Mouse (Mus musculus) liver, postnatal 0 days (tissue): ENCODE results near the gene Akap7. TPM values are rescaled to one million over a fixed set of nuclear protein-coding genes. Genes with fewer than 3 reads are reported as not detected.
"Not testable (repeated sequence)": the region's sequence is repeated elsewhere in the genome, so short reads cannot be mapped to it uniquely, and the experiment has no call there.

Experiments used
- ATAC-seq: fragments of 200-750 bp; cut with Nextera tagmentation; 2 replicates; pipeline ENCODE4 v1.8.0; 2017; ENCODE audit warnings: mild to moderate bottlenecking, moderate library complexity
- DNase-seq: peaks from one replicate; pipeline ENCODE4 v3.0.0-alpha.2; 2016
- H3K27ac ChIP-seq: fragments of 300-500 bp; sonication (generic); 2 replicates; pipeline ENCODE4 v1.5.1; 2014; ENCODE audit warnings: antibody characterized with exemption, moderate library complexity, mild to moderate bottlenecking, low read depth
- H3K27me3 ChIP-seq: fragments of 300-500 bp; sonication (generic); 2 replicates; pipeline ENCODE4 v1.6.1; 2014; ENCODE audit warnings: low read length, control low read depth, mixed read lengths; ENCODE audit not compliant: insufficient read depth
- H3K36me3 ChIP-seq: fragments of 300-500 bp; sonication (generic); replicated peaks from 2 replicates; pipeline ENCODE4 v1.6.1; 2014; ENCODE audit warnings: mild to moderate bottlenecking, control low read depth, low read length, moderate library complexity, mixed read lengths; ENCODE audit not compliant: insufficient read depth
- H3K4me1 ChIP-seq: fragments of 300-500 bp; sonication (generic); 2 replicates; pipeline ENCODE4 v1.6.1; 2014; ENCODE audit warnings: antibody characterized with exemption, mild to moderate bottlenecking, control low read depth; ENCODE audit not compliant: insufficient read depth
- H3K4me2 ChIP-seq: fragments of 300-500 bp; sonication (generic); 2 replicates; pipeline ENCODE4 v1.6.1; 2014; ENCODE audit warnings: low read depth, mild to moderate bottlenecking, low read length, moderate library complexity, mixed read lengths
- H3K4me3 ChIP-seq: fragments of 300-500 bp; sonication (generic); 2 replicates; pipeline ENCODE4 v1.5.1; 2014; ENCODE audit warnings: low read depth, low read length
- H3K9ac ChIP-seq: fragments of 300-500 bp; sonication (generic); replicated peaks from 2 replicates; pipeline ENCODE4 v1.6.1; 2014; ENCODE audit warnings: mild to moderate bottlenecking, moderate library complexity
- H3K9me3 ChIP-seq: fragments of 300-500 bp; sonication (generic); 2 replicates; pipeline ENCODE4 v1.6.1; 2016; ENCODE audit warnings: mild to moderate bottlenecking, control low read depth, low read length, mixed read lengths
- CTCF ChIP-seq: sonication (generic); IDR thresholded peaks from 2 replicates; pipeline ENCODE4 v1.5.1; 2016; ENCODE audit warnings: antibody characterized with exemption, low read depth
- EP300 ChIP-seq: IDR thresholded peaks from 2 replicates; pipeline ENCODE4 v1.6.1; 2016; ENCODE audit warnings: antibody characterized with exemption, low read depth, mild to moderate bottlenecking
- WGBS: fragments of 180-500 bp; shearing (Covaris S2); extraction: QIAGEN DNeasy Blood & Tissue Kit; methylation state at CpG from one replicate; pipeline ENCODE4 v1.1.7; 2014; ENCODE audit not compliant: insufficient replicate concordance; 5-methylcytosine and 5-hydroxymethylcytosine counted together
- polyA plus RNA-seq: library from polyadenylated mRNA; unstranded; fragments of >200 nt; fragmentation: Nextera tagmentation; extraction: Ambion mirVana; gene quantifications from 2 replicates; pipeline ENCODE4 v1.2.1, GENCODE M21; 2015

Akap7 gene
- polyA plus RNA-seq, 1 experiment from 2014 or later, result 15.9 TPM

DNA sequence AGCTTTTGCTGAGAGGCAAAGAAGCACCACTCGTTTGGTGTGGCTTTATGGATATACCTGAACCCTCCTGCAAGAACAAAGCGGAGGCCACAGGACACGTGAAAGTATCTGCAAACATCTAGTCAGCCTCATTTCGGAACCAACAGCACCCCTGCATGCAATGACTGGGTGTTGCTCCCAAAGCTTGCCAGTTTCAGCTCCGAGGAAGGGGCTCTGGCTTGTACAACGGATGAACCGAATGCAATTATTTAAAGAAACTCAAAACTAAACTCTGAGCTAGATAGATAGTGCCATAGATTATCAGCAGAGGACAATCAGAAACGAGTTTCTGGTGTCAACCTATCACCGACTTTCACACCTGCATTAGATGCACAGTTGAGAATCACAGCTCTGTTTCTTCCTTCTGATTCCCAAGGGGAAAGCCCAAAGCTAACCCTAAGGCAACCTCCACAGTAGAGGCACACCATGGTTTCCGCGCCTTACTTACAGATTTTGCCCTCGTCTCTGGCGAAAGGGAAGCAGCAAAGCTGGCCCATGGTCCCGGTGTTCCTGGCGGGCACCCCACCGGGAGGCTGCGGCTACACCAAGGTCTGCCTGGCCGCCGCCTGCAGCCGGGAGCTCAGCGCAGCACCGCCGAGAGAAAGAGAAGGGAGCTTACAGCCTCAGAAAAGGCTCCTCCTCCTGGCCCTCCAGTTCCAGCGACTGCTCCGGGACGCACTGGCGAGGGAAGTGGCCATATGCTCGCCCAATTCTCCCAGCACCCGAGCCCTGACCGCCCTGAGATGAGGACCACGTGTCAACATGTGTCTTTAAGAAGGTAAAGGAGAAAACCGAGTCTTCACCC is 107.9 kb downstream of the Akap7 start:
- no peak overlapping the region for H3K27ac ChIP-seq
- H3K4me1 ChIP-seq, result peaks cover 5% of the 10 kb centered on the region; the same call in 1 of the 2 replicates
- H3K27me3 ChIP-seq, result no peaks in the 10 kb centered on the region
- H3K4me3 ChIP-seq, result peak overlapping the region; percentile 39
- 16% methylated on average over 29 of the region's 32 CpGs for WGBS
- H3K36me3 ChIP-seq, result no peaks in the 10 kb centered on the region
- peak overlapping the region; percentile 75 for H3K4me2 ChIP-seq
- H3K9me3 ChIP-seq, result no peaks in the 10 kb centered on the region
- ATAC-seq (no peak), DNase-seq (peak; percentile 41)
- peak overlapping the region; percentile 59; the same call in 1 of the 2 replicates for H3K9ac ChIP-seq
- no peak for TF ChIP-seq CTCF
- no peak for TF ChIP-seq EP300

DNA sequence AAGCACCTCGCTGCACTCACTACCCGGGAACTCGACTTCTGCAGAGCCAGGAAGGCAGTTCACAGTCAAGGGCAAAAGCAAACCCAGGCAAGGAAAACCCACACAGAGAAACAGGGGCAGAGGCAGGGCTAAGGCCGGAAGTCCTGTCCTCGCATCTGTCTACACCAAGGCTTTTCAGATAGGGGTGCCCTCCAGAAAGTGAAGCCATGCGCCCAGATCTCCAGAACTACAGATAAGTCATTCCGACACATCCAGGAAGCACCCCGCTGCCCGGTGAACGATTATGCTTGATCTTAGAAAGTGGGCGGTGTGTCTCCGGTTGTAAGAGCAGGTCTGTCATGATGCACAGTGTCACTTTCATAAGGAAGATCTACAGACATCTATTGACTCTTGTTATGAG is 109.1 kb downstream of the Akap7 start:
- Histone ChIP-seq H3K4me2 (no peak overlapping the region), H3K27me3 (no peaks in the 10 kb centered on the region), H3K4me1 (peaks cover 5% of the 10 kb centered on the region; the same call in 1 of the 2 replicates), H3K36me3 (no peaks in the 10 kb centered on the region), H3K27ac (no peak overlapping the region), H3K4me3 (no peak overlapping the region), H3K9me3 (no peaks in the 10 kb centered on the region), H3K9ac (no peak overlapping the region)
- no peak for DNase-seq
- TF ChIP-seq CTCF (no peak), EP300 (no peak)
- whole genome bisulfite sequencing, result 64% methylated on average over 12 of the region's 12 CpGs
- no peak for ATAC-seq

DNA sequence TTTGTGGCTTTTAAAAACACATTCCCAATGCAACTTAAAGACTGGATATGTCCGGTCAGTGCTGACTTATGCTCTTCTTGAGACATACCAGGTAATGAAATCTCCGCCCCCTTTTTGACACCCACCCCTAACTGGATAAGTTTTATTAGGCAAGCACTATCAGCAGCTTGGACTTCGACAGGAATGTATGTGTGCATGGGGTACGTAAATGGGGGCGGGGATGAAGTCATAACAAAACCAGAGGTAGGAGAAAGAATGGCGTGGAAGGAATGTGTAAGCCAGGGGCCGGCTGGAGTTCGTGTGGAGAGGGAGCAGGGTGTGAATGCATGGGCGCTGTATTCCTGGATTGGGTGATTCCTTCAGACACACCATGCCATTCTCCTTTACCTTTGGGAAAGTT is 109.6 kb downstream of the Akap7 start:
- Histone ChIP-seq H3K9ac (no peak overlapping the region), H3K4me2 (no peak overlapping the region), H3K27ac (no peak overlapping the region), H3K27me3 (no peaks in the 10 kb centered on the region), H3K4me3 (no peak overlapping the region), H3K9me3 (no peaks in the 10 kb centered on the region), H3K36me3 (no peaks in the 10 kb centered on the region), H3K4me1 (peaks cover 5% of the 10 kb centered on the region; the same call in 1 of the 2 replicates)
- no peak for DNase-seq
- TF ChIP-seq EP300, result no peak
- TF ChIP-seq CTCF, result no peak
- no peak for ATAC-seq
- WGBS, result 76% methylated on average over 9 of the region's 9 CpGs

DNA sequence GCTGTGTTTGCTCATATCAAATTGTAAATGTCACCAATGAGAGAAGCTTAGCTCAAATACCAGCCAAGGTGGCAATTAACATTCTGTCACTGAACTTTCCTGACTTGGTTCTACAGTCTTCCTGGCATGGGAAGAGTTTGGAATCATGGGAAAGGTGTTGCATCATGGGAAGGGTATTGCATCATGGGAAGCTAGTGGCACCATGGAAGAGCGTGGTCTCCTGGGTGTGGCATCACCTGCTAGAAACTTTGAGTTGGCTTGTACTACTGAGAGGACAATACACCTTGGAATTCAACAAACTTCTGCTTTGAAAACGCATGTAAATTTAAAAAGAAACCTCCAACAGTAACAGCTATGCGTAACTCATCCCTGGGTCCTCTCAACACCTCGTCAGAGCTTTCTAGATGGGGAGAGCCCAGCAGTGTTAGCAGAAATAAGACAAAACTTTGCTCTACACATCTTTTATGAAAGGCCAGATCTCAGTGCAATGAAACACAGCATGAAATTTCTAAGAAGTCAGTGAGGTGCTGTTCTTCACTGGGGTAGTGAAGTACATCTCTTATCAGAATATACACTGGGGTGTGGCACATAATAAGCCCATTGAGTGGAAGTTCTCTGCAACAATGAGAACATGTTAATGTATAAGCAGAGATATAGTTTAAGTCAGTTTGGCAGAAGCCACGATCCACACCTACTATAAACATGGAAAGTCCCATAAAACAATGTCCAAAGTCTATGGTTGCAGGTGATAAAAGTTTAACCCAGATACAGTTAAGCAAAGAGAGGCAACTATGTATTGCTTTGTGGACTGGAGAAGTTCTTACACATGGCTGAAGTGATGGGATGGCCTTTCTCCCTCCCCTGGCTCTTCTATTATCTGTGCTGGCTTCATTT is 115.2 kb downstream of the Akap7 start:
- no peaks in the 10 kb centered on the region for H3K36me3 ChIP-seq
- H3K27me3 ChIP-seq, result no peaks in the 10 kb centered on the region
- 67% methylated on average over 5 of the region's 5 CpGs for WGBS

DNA sequence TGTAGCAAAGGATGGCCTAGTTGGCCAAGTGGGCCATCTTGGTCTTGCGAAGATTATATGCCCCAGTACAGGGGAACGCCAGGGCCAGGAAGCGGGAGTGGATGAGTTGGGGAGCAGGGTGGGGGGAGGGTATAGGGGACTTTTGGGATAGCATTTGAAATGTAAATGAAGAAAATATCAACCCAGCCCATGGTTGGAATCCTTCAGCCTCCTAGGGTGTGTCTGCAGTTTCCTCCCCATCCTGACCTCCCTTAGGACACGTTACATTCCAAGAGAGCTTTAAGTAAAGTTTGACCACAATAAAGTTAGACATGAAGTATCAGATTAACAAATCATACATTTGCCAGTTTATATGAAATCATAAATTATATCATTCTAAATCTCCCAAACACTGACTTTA is 116.5 kb downstream of the Akap7 start:
- no peaks in the 10 kb centered on the region for H3K9me3 ChIP-seq
- H3K36me3 ChIP-seq, result no peaks in the 10 kb centered on the region
- DNase-seq (no peak), ATAC-seq (no peak)
- H3K4me2 ChIP-seq, result no peak overlapping the region
- 79% methylated on average over 4 of the region's 4 CpGs for WGBS
- no peak overlapping the region for H3K9ac ChIP-seq
- H3K4me1 ChIP-seq, result peaks cover 3% of the 10 kb centered on the region; the same call in 1 of the 2 replicates
- no peak overlapping the region for H3K27ac ChIP-seq
- no peak overlapping the region for H3K4me3 ChIP-seq
- TF ChIP-seq EP300 (no peak), CTCF (no peak)
- H3K27me3 ChIP-seq, result no peaks in the 10 kb centered on the region

More for the DNA sequence above, 115.2 kb downstream of the Akap7 start:
- Histone ChIP-seq H3K4me2 (no peak overlapping the region), H3K27ac (no peak overlapping the region), H3K9ac (no peak overlapping the region), H3K9me3 (no peaks in the 10 kb centered on the region), H3K4me3 (no peak overlapping the region), H3K4me1 (peaks cover 3% of the 10 kb centered on the region; the same call in 1 of the 2 replicates)
- TF ChIP-seq CTCF (no peak), EP300 (no peak)
- DNase-seq, result no peak
- no peak for ATAC-seq

DNA sequence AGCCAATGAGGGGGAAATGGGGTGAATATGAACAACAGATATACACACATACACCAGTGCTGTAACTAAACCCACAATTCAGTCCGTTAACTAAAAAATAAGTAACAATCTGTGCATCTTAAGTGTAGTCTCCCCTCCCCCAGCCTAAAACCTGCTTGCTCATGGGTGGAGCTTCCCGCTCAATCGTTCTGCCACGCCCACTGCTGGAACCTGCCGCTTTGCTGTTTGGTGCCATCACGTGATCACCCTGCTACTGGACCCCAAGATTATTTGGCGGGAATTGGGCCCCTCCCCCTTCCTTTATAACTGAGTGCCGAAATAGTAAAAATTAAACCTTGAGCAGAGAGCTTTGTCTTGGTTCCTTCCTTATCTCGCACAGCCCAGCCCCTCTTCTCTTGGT is 121.4 kb downstream of the Akap7 start:
- H3K9ac ChIP-seq, H3K27ac ChIP-seq, H3K4me3 ChIP-seq, H3K4me1 ChIP-seq, DNase-seq, H3K4me2 ChIP-seq, H3K9me3 ChIP-seq, ATAC-seq, H3K36me3 ChIP-seq, H3K27me3 ChIP-seq: not testable (repeated sequence)
- 36% methylated on average over 9 of the region's 9 CpGs for WGBS
